Mouse (Mus musculus): ENCODE measurements at regions not wholly inside any gene's neighbourhood (a gene's known extent, or its start where the extent isn't known, plus 50 kb on each side); places are given as distances from the start of the nearest gene placed in this dataset.

DNA sequence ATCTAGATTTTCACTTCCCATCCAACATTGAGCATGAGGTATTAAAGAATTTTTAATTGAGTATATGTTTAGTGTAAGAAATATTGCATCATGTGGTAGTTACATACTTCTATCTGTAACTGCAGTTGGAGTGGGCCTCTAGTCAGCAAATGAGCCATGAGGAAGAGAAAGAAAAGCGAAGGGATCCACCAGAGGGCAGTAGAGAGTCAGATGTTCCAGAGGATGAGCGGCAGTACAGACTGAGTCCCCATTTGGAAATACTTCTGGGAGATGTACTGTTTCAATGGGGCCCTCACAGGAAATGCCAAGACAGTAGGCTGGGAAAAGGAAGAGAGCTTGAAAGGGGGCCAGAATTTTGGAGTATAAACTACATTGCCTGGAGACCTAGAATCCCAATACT is 221.2 kb downstream of the Myh15 start:
- no peak overlapping the region for H3K4me3 ChIP-seq (ENCODE audit: low read depth, low read length)
- ATAC-seq (ENCODE audit: low read depth) = no peak
- H3K9me3 ChIP-seq (replicated peaks; ENCODE audit: control insufficient read depth, low read length) = no peaks in the 10 kb centered on the region
- H3K4me2 ChIP-seq (ENCODE audit: low read depth, low read length) = no peak overlapping the region
- no peaks in the 10 kb centered on the region for H3K36me3 ChIP-seq (ENCODE audit: control insufficient read depth, insufficient read depth)
- H3K9ac ChIP-seq (ENCODE audit: low read depth, low read length) = no peak overlapping the region
- H3K27ac ChIP-seq (ENCODE audit: low read length) = no peak overlapping the region
- WGBS (ENCODE audit: insufficient replicate concordance) = 2% methylated on average over 2 of the region's 2 CpGs
- H3K4me1 ChIP-seq (ENCODE audit: control insufficient read depth, low read depth, low read length) = no peaks in the 10 kb centered on the region
- H3K27me3 ChIP-seq (ENCODE audit: control insufficient read depth, insufficient read depth, low read depth, low read length) = no peaks in the 10 kb centered on the region

DNA sequence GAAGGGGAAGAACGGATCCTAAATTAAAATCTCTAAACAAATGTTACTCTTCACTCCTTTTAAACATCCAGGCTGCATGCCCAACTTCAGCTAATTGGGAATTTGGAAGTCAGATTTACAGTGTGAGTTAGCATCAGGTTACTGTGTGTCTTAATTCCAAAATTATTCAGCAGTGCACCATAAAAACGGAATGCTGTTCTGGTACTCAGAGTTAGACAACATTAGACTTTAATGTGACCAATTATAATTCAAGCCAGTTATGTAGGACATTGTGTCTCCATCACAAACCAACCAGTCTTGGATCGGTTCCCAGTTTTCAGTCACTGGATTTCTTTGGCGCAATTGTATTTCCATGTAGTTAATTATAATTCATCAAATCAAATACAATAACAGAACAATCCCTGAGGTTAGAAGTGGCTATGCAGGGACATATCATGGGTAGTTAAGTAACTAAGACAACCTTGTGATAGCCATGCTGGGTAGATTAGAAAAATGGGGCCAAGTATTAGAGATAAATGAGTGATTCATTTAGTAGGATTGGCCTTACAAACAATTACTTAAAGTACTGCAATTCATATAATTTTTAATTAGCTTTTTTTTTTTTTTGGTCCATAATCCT is 230.9 kb downstream of the Myh15 start:
- Histone ChIP-seq H3K36me3 (ENCODE audit: control insufficient read depth, insufficient read depth) (no peaks in the 10 kb centered on the region), H3K4me3 (ENCODE audit: low read depth, low read length) (no peak overlapping the region), H3K4me2 (ENCODE audit: low read depth, low read length) (no peak overlapping the region), H3K27ac (ENCODE audit: low read length) (no peak overlapping the region), H3K27me3 (ENCODE audit: control insufficient read depth, insufficient read depth, low read depth, low read length) (no peaks in the 10 kb centered on the region), H3K9ac (ENCODE audit: low read depth, low read length) (no peak overlapping the region), H3K4me1 (ENCODE audit: control insufficient read depth, low read depth, low read length) (no peaks in the 10 kb centered on the region), H3K9me3 (replicated peaks; ENCODE audit: control insufficient read depth, low read length) (no peaks in the 10 kb centered on the region)
- WGBS (ENCODE audit: insufficient replicate concordance) = 66% methylated on average over 4 of the region's 4 CpGs
- ATAC-seq (ENCODE audit: low read depth) = no peak

DNA sequence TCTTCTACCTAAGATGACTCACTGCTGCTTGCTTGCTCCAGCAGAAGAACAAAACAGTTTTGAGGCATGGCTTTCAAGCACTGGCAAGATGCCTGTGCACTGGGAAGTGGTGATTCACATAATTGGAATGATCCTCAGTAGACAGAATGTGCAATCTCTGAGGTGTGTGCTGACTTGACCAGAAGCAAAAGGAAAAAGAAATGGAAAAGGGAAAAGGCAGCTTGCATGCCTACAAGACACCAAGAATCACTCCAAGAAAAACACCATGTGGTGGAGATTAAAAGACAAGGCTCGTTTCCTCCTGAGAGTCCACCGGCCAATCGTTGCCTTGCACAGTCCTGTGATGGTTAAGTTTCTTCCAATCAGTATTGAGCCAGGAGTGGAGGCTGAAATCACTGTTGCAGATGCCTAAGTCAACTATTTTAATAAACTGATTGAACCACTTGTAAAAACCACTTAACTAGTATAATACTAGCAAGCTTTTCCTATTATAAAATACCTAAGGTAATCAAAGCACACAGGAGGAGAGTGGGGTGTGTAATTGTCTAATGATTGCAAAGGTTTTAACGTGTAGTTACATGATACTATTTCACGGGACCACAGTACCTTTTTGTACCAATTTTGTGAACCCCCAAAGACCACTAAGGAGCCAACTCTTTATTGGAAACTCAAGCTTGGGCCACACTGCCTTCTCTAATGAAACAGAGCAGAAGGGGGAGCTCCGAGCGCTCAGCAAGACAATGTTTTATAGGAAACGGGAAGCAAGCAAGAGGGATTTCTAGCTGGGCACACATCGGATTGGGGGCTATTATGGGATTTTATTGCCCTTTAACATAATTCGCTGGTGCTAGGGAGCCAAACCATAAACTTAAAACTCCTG is 232.2 kb downstream of the Myh15 start:
- Histone ChIP-seq H3K27me3 (ENCODE audit: control insufficient read depth, insufficient read depth, low read depth, low read length) (no peaks in the 10 kb centered on the region), H3K36me3 (ENCODE audit: control insufficient read depth, insufficient read depth) (no peaks in the 10 kb centered on the region), H3K9ac (ENCODE audit: low read depth, low read length) (no peak overlapping the region), H3K4me1 (ENCODE audit: control insufficient read depth, low read depth, low read length) (no peaks in the 10 kb centered on the region), H3K4me2 (ENCODE audit: low read depth, low read length) (no peak overlapping the region), H3K4me3 (ENCODE audit: low read depth, low read length) (no peak overlapping the region), H3K9me3 (replicated peaks; ENCODE audit: control insufficient read depth, low read length) (no peaks in the 10 kb centered on the region), H3K27ac (ENCODE audit: low read length) (no peak overlapping the region)
- WGBS (ENCODE audit: insufficient replicate concordance) = 63% methylated on average over 10 of the region's 10 CpGs
- ATAC-seq (ENCODE audit: low read depth) = no peak

DNA sequence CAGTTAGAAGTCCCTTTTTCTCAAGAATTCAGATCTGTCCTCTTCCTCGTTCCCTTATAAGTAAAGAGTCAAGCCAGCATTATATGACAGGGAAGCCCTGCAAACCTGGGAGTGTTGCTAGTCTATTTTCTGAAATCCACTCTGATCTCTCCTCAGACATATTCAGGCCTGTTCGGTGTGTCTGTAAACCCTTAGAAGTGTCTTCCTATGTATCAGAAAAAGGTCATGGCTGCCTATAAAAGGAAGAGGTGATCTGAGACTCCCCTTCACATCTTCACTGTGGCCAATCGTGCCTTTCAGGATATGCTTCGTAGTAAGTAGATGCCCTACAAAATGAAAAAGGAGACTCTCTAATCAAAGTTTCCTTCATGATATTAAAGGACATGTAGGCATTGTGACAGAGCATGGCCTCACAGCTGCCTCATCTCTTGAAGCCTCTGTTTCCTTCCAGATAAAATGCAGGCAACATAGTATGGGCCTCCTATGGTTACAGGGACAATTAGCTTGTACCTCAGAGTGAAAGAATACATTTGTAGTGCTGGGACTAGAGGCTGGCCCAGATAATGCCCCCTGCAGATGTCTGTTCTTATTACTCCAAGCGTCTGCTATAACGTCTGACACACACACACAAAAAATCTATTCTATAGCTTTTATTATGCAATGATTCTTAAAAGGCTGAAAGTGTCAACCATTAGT is 246.5 kb downstream of the Myh15 start:
- H3K36me3 ChIP-seq (ENCODE audit: control insufficient read depth, insufficient read depth) = no peaks in the 10 kb centered on the region
- no peak overlapping the region for H3K27ac ChIP-seq (ENCODE audit: low read length)
- no peak overlapping the region for H3K4me2 ChIP-seq (ENCODE audit: low read depth, low read length)
- H3K9ac ChIP-seq (ENCODE audit: low read depth, low read length) = no peak overlapping the region
- no peak overlapping the region for H3K4me3 ChIP-seq (ENCODE audit: low read depth, low read length)
- H3K4me1 ChIP-seq (ENCODE audit: control insufficient read depth, low read depth, low read length) = no peaks in the 10 kb centered on the region
- no peaks in the 10 kb centered on the region for H3K27me3 ChIP-seq (ENCODE audit: control insufficient read depth, insufficient read depth, low read depth, low read length)
- no peak for ATAC-seq (ENCODE audit: low read depth)
- 62% methylated on average over 6 of the region's 6 CpGs for WGBS (ENCODE audit: insufficient replicate concordance)
- no peaks in the 10 kb centered on the region for H3K9me3 ChIP-seq (replicated peaks; ENCODE audit: control insufficient read depth, low read length)

DNA sequence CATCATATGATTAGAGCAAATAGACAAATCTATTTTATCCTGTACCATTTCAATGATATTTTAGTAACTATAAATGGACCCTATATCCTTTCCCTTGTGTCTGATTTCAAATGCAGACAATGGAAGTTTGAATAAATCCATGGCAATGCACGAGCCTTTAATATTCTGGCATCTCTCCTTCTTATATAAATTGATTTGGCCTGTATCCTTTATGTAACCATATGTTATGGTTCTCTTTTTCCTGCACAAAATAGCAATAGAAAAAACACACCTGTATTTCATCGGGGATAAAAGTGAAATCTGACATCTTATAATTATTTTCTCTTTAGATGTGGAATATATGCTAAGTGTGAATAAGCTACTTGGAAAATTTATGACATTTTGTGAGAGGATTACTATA is 247.1 kb downstream of the Myh15 start:
- Histone ChIP-seq H3K27me3 (ENCODE audit: control insufficient read depth, insufficient read depth, low read depth, low read length) (no peaks in the 10 kb centered on the region), H3K4me1 (ENCODE audit: control insufficient read depth, low read depth, low read length) (no peaks in the 10 kb centered on the region), H3K27ac (ENCODE audit: low read length) (no peak overlapping the region), H3K4me2 (ENCODE audit: low read depth, low read length) (no peak overlapping the region), H3K4me3 (ENCODE audit: low read depth, low read length) (no peak overlapping the region), H3K9ac (ENCODE audit: low read depth, low read length) (no peak overlapping the region), H3K36me3 (ENCODE audit: control insufficient read depth, insufficient read depth) (no peaks in the 10 kb centered on the region), H3K9me3 (replicated peaks; ENCODE audit: control insufficient read depth, low read length) (no peaks in the 10 kb centered on the region)
- WGBS (ENCODE audit: insufficient replicate concordance) = 46% methylated on average over 2 of the region's 2 CpGs
- no peak for ATAC-seq (ENCODE audit: low read depth)

DNA sequence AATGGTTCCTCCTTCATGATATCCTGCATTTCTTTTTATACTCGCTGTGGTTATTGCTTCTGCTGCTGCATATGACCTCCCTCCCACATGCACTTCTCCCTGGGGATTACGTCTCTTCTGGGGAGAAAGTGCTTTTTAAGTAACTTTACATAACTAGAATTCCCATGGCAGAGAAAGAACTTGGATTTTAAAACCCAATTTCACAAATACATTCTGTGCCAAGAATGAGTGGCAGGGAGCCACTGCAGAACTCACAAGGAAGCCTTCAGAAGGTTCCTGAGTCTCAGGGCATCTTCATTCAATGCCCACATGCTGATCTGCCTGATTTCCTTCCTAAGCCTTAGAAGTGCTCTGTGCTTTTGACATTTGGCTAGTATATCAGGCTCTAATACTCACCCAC is 259.8 kb downstream of the Myh15 start:
- WGBS (ENCODE audit: insufficient replicate concordance) = 48% methylated on average over 2 of the region's 2 CpGs

DNA sequence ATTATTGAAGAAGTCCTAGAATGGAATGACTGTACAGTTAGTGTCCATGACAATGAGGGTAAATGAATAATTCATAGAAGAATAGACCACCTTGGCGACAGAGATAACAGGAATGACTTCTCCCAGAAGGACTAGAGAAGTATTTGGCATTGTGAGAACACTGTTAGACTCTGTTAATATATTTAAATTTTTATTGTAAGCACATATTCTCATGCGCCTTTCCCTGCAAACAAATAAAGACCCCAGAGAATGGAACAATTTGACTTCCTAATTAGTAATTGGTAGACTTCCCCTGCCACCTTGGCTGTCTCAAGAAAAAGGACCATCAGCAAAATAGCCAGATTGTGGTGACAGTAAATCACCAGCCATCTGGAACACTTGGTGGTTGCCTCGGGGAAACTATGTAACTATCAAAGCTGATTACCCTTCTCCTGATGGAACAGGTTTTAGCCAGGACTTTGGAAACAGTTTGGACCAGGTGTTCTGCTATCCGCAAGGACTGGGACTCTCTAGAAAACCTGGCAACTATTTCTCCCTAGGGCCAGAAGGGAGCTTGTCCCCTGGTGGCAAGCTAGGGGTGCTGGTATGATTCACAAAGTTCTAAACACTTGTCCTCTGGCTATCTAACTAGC is 261.9 kb downstream of the Myh15 start:
- H3K27me3 ChIP-seq (ENCODE audit: control insufficient read depth, insufficient read depth, low read depth, low read length) = no peaks in the 10 kb centered on the region
- no peak overlapping the region for H3K4me2 ChIP-seq (ENCODE audit: low read depth, low read length)
- H3K4me1 ChIP-seq (ENCODE audit: control insufficient read depth, low read depth, low read length) = no peaks in the 10 kb centered on the region
- no peak overlapping the region for H3K9ac ChIP-seq (ENCODE audit: low read depth, low read length)
- H3K36me3 ChIP-seq (ENCODE audit: control insufficient read depth, insufficient read depth) = no peaks in the 10 kb centered on the region
- ATAC-seq (ENCODE audit: low read depth) = no peak
- H3K4me3 ChIP-seq (ENCODE audit: low read depth, low read length) = no peak overlapping the region
- H3K27ac ChIP-seq (ENCODE audit: low read length) = no peak overlapping the region
- H3K9me3 ChIP-seq (replicated peaks; ENCODE audit: control insufficient read depth, low read length) = no peaks in the 10 kb centered on the region
- 48% methylated on average over 4 of the region's 4 CpGs for WGBS (ENCODE audit: insufficient replicate concordance)

More for the DNA sequence above, 259.8 kb downstream of the Myh15 start:
- no peaks in the 10 kb centered on the region for H3K4me1 ChIP-seq (ENCODE audit: control insufficient read depth, low read depth, low read length)
- no peak overlapping the region for H3K4me2 ChIP-seq (ENCODE audit: low read depth, low read length)
- H3K9ac ChIP-seq (ENCODE audit: low read depth, low read length) = no peak overlapping the region
- H3K4me3 ChIP-seq (ENCODE audit: low read depth, low read length) = no peak overlapping the region
- no peak overlapping the region for H3K27ac ChIP-seq (ENCODE audit: low read length)
- H3K27me3 ChIP-seq (ENCODE audit: control insufficient read depth, insufficient read depth, low read depth, low read length) = no peaks in the 10 kb centered on the region
- H3K36me3 ChIP-seq (ENCODE audit: control insufficient read depth, insufficient read depth) = no peaks in the 10 kb centered on the region
- ATAC-seq (ENCODE audit: low read depth) = no peak
- no peaks in the 10 kb centered on the region for H3K9me3 ChIP-seq (replicated peaks; ENCODE audit: control insufficient read depth, low read length)

DNA sequence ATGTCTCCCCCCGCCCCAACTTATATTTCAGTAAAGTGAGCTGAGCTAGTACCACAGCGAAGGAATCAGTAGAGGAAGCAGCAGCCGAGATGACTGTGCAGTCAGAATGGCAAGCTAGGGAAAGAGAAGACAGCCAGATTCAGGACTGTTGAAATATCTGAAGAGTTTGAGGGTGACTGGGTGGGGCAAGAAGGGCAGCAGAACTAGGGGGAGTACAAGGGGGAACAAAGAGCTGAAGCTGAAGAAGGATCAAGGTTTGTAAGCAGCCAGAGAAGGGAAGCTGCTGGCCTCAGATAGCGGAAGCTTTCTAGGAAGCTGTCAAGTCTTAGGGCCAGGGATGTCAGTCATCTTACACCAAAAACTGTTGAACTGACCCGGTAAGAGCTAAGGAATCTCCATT is 262.5 kb downstream of the Myh15 start:
- H3K36me3 ChIP-seq (ENCODE audit: control insufficient read depth, insufficient read depth) = no peaks in the 10 kb centered on the region
- H3K9ac ChIP-seq (ENCODE audit: low read depth, low read length) = no peak overlapping the region
- H3K4me1 ChIP-seq (ENCODE audit: control insufficient read depth, low read depth, low read length) = no peaks in the 10 kb centered on the region
- no peaks in the 10 kb centered on the region for H3K27me3 ChIP-seq (ENCODE audit: control insufficient read depth, insufficient read depth, low read depth, low read length)
- WGBS (ENCODE audit: insufficient replicate concordance) = 19% methylated on average over 5 of the region's 5 CpGs
- H3K9me3 ChIP-seq (replicated peaks; ENCODE audit: control insufficient read depth, low read length) = no peaks in the 10 kb centered on the region
- H3K4me3 ChIP-seq (ENCODE audit: low read depth, low read length) = no peak overlapping the region
- no peak overlapping the region for H3K4me2 ChIP-seq (ENCODE audit: low read depth, low read length)
- no peak for ATAC-seq (ENCODE audit: low read depth)
- no peak overlapping the region for H3K27ac ChIP-seq (ENCODE audit: low read length)
